Mouse (Mus musculus): Measurements from ENCODE around the gene Cx3cr1.

Gene Cx3cr1

DNA sequence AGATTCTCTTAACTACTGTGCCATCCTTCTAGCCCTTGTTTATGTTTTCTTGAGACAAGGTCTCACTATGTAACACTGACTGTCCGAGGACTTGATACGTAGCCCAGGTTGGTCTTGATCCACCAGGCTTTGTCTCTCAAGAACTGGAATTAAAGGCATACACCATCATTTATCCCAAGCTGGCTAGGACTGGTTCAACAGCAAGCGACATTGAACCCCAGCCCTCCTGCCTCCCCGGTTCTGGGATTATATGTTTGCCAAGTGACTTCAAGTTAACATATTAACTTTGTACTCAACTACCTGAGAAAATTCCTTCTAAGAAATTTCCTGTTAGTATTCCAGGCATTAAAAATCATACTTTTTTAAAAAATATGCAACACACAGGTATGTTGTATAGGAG is 94.4 kb downstream of the Cx3cr1 start:
- no peak for DNase-seq (ENCODE audit: low spot score)

GRCm38 (mm10) chr9:119974609-119975008 is 95.1 kb downstream of the Cx3cr1 start:
- DNase-seq (ENCODE audit: low spot score), result no peak

DNA sequence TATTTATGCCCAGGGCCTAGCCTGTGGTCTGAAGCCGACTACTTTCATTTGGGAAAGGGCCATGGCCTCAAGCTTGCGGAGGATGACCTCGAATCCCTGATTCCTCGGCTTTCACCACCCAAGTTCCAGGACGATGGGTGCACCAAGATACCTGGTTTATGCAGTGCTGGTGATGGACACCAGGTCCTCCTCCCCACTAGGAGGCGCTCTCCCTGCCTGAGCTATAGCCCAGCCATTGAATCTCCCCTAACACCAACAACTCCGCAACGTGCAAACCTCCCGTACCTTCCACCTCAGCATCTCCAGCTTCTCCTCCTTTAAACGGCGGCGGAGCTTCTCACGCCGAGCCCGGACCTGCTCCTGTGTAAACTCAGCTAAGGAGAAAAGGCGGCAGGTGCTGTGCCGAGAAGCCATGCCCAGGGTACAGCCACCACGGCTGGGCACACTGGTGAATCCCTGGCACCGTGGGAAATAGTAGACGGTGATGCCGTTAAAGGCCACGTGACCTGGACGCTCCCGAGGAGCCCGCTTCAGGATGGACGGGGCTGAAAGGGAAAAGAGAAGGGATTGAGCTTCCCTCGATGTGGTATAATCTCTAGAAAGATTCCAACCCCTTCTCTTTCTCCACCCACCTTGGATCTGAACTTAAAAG is 95.7 kb downstream of the Cx3cr1 start:
- peak; percentile 45 for DNase-seq (ENCODE audit: low spot score)

DNA sequence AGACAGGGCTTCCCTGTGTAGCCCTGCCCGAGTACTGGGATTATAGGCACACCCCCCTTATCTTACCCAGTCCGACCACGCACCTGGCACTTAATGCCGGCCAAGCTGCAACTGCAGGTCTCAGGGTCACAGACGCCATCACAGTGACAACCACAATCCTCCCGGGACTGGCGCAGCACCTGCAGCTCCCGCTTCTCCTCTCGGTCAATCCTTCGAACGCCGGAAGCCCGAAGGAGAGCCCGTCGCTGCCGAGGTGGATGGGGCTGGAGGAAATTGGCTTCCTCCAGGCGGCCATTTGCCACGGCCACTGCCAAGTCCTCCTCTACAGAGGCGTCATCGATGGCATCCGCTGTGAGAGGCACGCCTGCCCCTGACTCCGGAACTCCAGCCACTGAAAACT is 96.4 kb downstream of the Cx3cr1 start:
- no peak for DNase-seq (ENCODE audit: low spot score)

DNA sequence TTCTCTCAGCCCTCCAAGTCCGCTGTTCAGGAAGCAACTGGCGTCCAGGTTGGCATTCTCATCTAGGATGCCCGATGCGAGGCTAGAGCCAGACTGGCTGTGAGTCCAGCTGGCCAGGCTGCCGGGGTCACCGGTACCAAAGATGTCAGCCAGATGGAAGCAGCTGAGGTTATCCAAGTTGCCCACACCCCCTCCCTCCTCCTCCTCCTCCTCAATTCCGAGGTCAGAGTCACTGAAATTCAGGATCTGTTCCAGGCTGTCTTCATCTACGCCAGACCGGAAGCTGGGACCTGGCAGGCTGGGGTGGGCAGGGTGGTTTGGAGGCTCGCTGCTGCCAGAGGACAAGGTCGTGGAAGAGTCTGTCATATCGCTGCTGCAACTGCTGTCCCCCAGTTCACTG is 97.1 kb downstream of the Cx3cr1 start:
- no peak for DNase-seq (ENCODE audit: low spot score)

GRCm38 (mm10) chr9:119972166-119972565 is 97.5 kb downstream of the Cx3cr1 start:
- DNase-seq (ENCODE audit: low spot score), result no peak

- no peak for DNase-seq (ENCODE audit: low spot score)
Observed at GRCm38 (mm10) chr9:119970763-119971656, 98.7 kb downstream of the Cx3cr1 start.

DNA sequence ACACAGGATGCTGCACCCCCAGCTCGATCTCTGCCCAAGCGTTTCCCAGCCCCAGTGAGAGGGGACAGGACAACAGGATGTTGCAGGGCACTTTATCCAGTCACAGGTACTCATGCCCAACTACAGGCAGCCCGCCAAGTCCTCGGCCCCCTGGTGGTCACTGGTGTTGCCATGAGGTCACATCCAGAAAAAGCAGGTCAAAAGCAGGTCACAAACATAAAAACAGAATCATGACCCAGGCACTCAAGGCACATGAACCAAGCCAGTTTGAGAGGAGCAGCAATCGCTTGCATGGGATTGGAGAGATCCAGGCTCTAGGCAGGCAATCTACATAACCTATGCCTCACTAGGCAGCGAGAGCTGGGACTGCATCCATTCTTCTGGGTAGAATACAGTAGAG is 99.5 kb downstream of the Cx3cr1 start:
- peak; percentile 58 for DNase-seq (ENCODE audit: low spot score)

- DNase-seq (ENCODE audit: low spot score), result no peak
Observed at GRCm38 (mm10) chr9:119969811-119970210, 99.9 kb downstream of the Cx3cr1 start.

DNA sequence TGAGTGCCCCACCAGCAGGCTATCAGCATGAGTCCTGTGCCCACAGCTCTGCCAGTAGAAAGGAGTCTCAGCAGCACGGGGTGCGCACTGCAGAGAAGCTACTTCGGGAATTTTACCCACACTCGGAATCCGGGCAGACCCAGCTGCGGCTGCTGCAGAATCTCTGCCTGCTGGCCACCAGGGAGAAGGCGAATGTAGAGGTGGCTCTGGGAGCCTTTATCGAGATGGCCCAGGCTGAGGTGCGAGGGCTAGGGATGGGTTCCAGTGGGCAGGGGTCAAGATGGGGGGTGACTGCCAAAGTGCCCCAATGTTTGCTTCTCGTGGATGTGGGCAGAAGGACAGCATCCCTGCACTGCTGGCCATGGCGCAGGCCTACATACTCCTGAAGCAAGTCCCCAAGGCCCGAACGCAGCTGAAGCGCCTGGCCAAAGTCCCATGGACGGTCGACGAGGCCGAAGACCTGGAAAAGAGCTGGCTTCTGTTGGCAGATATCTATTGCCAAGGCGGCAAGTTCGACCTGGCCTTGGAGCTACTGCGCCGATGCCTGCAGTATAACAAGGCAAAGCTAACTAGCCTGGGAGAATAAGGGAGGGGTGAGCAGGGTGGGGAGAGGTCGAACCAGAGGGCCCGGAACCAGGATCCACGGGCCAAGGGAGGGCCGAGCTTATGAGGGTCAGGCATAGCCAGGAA is 103.3 kb downstream of the Cx3cr1 start:
- no peak for DNase-seq (ENCODE audit: low spot score)

DNA sequence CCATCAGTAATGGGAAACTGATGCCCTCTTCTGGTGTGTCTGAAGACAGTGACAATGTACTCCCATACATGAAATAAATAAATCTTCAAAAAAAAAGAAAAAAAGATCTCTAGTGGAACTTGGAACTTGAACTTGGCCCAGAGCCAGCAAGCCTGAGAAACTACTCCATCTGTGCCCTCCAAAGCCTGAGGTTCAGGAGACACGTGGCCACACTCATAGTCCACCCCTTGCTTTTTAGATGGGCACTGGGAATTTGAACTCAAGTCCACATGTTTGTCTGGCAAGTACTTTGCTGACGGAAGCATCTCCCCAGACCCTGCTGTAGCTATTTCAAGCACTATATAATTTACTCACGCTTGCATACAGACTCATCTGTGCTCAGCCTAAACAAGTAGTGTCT is 104.5 kb downstream of the Cx3cr1 start:
- DNase-seq (ENCODE audit: low spot score), result no peak

DNA sequence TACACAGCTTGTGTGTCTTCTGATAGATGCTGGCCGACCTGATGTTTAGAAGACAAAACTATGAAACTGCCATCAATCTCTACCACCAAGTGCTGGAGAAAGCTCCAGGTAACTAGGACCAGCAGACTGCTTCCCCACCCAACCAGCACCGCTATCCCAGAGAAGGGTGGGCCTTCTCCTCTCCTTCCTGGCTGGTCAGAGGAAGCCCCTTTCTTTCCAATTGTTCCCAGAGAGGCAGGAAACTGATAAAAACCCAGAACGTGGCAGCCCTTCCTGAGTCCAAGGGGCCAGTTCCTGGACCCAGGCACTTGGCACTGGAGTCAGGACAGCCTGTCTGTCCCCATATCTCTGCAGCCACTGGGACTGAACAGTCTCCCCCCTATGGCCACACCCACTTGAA is 105.5 kb downstream of the Cx3cr1 start:
- DNase-seq (ENCODE audit: low spot score), result no peak

GRCm38 (mm10) chr9:119962987-119963667 is 106.6 kb downstream of the Cx3cr1 start:
- peak; percentile 68 for DNase-seq (ENCODE audit: low spot score)

DNA sequence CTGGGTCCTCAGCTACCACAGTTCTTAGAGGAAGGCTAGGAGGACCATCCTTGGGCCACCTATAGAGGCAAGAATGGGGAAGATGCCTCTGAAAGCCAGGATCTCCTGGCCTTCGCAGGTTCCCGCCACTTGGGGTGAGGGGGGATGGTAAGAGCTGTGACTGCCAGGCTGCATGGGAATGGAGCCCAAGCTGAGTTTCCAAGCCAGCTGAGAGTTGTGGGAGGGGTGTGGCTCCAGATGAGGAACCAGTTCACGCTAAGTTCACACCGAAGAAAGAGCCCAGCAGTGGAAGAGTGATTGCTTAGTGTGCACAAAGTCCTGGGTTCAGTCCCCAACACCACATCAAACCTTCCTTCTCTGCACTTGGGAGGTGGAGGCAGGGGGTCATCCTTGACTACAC is 107.5 kb downstream of the Cx3cr1 start:
- no peak for DNase-seq (ENCODE audit: low spot score)

- DNase-seq (ENCODE audit: low spot score), result no peak
Observed at GRCm38 (mm10) chr9:119958835-119959234, 110.8 kb downstream of the Cx3cr1 start.

- DNase-seq (ENCODE audit: low spot score), result no peak
Observed at GRCm38 (mm10) chr9:119951388-119951787, 118.3 kb downstream of the Cx3cr1 start.

- DNase-seq (ENCODE audit: low spot score), result no peak
Observed at GRCm38 (mm10) chr9:119950434-119950833, 119.2 kb downstream of the Cx3cr1 start.

DNA sequence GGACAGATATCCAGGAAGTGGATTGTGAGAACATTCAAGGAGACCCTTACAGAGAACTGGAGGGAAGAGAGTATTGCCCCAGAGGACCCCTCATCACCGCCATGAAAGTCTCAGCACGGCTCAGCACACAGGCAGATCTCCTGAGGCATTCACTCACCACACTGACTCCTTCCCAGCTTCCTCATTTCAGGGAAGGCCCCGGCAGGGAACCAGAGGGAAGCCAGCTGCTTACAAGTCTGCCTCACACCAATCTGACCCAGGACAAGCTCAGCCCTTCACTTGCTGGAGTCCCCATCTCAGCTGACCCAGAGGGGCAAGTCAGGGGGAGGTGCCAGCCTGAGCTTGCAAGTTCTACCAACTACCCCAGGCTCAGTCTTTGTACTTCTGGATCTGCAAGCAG is 120.9 kb downstream of the Cx3cr1 start:
- DNase-seq (ENCODE audit: low spot score), result no peak

DNA sequence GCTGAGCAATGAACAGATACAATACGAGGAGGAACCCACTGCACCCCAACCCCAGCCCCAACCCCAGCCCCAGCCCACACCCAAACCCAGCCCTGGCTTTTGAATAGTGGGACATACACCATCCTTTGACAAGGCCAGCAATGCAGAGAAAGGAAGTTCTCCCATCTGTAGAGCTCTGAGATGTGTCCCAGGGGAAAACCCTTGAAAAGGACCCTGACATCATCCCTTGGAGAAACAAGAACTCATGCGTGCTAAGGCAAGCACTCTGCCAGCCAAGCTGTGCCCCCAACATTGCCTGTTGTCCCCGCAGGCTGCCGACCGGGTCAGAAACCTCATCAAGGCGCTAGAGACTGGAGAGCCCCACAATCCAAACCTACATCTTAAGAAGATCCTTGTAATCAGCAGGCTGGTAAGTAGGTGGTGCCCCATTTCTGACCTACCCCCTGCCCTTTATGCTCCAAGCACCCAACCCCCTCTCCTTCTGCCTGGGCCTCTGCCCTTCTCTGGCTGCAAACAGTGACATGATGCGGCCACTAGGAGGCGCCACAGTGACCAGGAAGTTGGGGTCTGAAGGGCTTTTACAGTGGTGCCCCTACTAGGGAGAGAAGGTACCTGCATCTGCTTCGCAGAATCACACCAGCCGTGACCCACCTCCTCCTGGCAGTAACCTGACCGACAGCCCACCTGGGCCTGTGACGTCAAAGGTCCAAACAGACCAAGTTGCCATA is 124.3 kb downstream of the Cx3cr1 start:
- DNase-seq (ENCODE audit: low spot score), result peak; percentile 53

GRCm38 (mm10) chr9:119943326-119943725 is 126.4 kb downstream of the Cx3cr1 start:
- DNase-seq (ENCODE audit: low spot score), result no peak

DNA sequence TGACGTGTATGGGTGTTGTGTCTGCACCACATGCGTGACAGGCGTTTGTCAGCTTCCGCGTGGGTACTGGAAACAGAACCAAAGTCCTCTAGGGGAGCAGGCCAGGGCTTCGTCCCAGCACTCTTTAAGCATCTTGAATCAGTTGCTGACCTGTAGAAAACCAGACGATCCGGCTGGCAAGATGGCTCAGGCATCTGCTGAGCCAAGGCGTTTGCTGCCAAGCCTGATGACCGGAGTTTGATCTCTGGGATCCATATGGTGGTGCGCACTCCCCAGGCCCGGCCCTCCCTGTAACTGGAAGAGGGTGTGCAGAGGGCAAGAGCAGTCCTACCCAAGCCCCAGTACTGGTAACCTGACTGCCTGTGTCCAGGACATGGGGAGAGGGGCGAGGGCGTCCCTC is 127.8 kb downstream of the Cx3cr1 start:
- DNase-seq (ENCODE audit: low spot score), result no peak

DNA sequence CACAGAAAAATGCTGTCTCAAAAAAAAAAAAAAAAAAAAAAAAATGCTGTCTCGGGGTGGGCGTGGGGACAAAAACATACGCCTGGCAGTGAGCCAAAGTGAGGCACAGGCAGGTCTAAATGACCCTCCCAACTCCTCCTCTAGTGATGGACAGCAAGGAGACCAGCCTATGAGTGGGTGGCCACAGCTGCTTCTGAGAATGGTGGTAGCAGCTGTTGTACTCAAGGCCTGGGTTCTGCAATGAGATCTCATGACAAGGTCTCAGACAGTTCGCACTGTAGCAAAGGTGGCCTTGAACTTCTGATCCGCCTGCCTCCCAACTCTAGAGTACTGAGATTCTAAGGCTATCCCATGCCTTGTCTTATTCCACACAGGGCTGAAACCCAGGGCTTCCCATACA is 128.3 kb downstream of the Cx3cr1 start:
- no peak for DNase-seq (ENCODE audit: low spot score)
